Mouse (Mus musculus) neural tube, embryonic 10.5 days (tissue): ENCODE measurements around the gene Olfr849.

ENCODE experiments used
- DNase-seq: peaks from one replicate; pipeline ENCODE4 v3.0.0-alpha.2; 2017; ENCODE audit warnings: low spot score; ENCODE audit errors: extremely low spot score

Gene Olfr849

DNA sequence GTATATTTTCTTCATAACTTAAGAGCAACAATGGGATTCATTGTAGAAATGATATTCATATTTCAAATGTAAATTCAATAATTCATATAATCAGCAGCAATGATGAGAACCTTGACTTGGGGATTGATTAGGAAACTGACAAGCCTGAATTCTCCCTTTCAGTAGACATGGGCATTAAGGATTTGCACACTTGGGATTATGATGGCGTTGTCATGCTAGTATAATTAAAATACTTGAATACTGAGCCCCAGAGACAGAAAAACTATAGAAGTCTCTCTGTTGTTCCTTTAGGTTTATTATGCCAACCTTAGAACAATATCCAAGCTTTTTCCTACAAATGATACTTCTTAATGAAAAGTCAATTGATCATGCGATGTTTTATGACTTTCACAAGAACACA is at the start of gene Olfr849:
Gene Olfr849 (plus strand): TSS at position 301 of the 400 bp plus-strand sequence.
- no peak for DNase-seq

DNA sequence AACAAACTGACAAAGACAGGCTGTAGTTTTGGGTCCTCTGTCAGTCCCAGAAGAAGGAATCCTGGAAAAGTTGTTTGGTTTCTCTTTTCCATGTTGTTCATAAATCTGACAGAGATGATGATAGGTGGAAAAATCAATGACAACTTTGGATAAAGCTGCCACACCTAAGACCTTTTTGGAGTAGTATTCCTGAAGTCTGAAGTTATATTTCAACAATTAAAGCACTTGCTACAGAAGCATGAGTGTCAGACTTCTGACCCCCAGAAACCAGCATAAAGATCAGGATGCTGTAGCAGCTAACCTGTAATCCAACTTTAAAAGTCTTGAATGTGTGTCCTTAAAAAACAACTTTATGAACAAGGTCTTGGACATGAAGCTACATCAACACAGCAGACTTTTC is 38.1 kb downstream of the Olfr849 start, which contains the start of gene Olfr850:
Gene Olfr850 (minus strand): TSS at position 101 of the 400 bp plus-strand sequence.
- DNase-seq, result no peak

DNA sequence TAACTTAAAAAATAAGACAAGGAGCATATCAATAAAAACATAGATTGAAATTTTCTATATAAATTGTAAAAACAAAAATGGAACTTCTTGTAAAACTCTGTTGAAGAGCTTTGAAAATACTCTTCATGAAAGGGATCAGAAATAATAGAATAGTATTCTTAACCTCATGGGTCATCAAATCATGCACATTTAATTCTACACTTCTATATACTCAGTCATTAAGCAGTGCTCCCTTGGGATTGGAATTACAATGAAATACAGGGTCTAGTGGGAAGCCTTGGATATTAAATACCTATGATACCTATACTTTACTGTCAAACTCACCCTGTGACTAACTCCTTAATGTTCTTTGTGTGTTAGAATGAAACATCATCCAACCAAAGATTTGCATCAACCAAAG is 52.9 kb downstream of the Olfr849 start, which contains the start of gene Olfr851:
Gene Olfr851 (plus strand): TSS at position 301 of the 400 bp plus-strand sequence.
- DNase-seq, result no peak
